Mouse (Mus musculus): ENCODE measurements around the gene Mib2.

DNA sequence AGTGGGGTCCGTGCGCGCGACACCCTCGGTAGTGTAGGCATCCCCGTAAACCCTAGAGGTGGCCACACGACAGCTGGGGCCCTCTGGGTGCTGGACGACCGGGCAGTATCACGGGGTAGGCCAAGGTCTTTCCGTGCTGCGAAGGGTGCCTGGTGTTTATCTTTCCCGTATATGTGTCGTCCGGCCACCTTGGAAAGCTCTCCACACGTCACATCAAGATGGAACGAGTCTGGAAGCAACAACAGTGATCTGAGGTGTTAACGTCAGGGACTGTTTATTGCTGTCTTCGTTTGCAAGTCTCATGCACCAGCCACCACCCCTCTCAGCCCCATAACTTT lies 36.6 kb upstream of the Mib2 start:
- TF ChIP-seq POLR2A (IDR thresholded peaks at IDR 0.05; ENCODE audit: borderline replicate concordance, extremely low read depth, low read depth, low read length) (no peak), CTCF (IDR thresholded peaks at IDR 0.05; ENCODE audit: insufficient read depth, low read length) (no peak)
